Mouse (Mus musculus): Measurements from ENCODE around the gene Atp2c2. TPM values are rescaled to one million over a fixed set of nuclear protein-coding genes. Genes with fewer than 3 reads are reported as not detected.

The Atp2c2 gene
- polyA plus RNA-seq, 1 experiment from 2014 or later = 0.32 TPM

DNA sequence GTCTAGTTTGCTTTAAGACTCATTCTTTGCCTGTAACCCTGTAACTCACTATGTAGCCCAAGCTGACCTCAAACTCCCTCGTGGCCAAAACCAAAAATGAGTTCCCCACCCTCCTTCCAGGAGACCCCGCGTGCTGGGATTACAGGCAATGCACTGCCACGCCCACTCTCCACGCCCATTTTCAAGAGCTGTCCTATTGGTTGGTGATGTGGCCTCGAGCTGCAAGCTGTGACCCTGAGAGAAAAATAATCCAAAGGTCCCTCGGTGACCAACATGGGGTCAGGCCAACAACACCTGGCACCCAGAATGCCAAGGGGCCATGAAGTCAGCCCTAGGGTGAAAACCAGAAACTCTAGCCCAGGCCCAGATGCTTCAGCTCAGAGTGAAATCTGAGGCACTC is 94.9 kb downstream of the Atp2c2 start:
- no peaks in the 10 kb centered on the region for H3K27me3 ChIP-seq
- no peaks in the 10 kb centered on the region for H3K9me3 ChIP-seq
- no peaks in the 10 kb centered on the region for H3K36me3 ChIP-seq
- no peak overlapping the region for H3K4me2 ChIP-seq
- ATAC-seq (ENCODE audit: low FRiP score, low read depth) = no peak
- H3K4me3 ChIP-seq = no peak overlapping the region
- H3K4me1 ChIP-seq (replicated peaks) = peaks cover 28% of the 10 kb centered on the region
- 47% methylated on average over 7 of the region's 7 CpGs for WGBS
- no peak overlapping the region for H3K27ac ChIP-seq (replicated peaks)
- no peak overlapping the region for H3K9ac ChIP-seq

DNA sequence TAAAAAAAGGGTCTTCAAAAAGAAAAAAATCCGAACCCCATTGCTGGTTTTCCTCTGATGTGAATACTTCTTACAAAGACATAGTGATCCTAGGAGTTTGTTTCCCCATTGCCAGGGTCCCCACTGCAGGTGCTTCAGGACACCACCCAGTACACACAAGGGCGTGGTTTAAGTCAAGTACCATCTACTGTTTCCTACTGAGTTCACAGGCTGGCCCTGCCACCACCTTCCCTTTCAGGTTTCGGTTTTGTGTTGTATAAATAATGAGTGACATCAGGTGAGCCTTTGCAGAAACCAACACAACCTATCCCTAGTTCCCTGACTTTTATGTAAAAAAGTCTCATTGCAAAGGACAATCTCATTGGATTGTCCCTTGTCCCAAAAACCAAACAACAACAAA is 95.8 kb downstream of the Atp2c2 start:
- H3K36me3 ChIP-seq = no peaks in the 10 kb centered on the region
- peaks cover 25% of the 10 kb centered on the region for H3K4me1 ChIP-seq (replicated peaks)
- H3K27me3 ChIP-seq = no peaks in the 10 kb centered on the region
- H3K9ac ChIP-seq = no peak overlapping the region
- no peak overlapping the region for H3K4me2 ChIP-seq
- no peak overlapping the region for H3K27ac ChIP-seq (replicated peaks)
- no peak for ATAC-seq (ENCODE audit: low FRiP score, low read depth)
- H3K4me3 ChIP-seq = no peak overlapping the region
- no peaks in the 10 kb centered on the region for H3K9me3 ChIP-seq
- WGBS = 91% methylated on average over 3 of the region's 3 CpGs

DNA sequence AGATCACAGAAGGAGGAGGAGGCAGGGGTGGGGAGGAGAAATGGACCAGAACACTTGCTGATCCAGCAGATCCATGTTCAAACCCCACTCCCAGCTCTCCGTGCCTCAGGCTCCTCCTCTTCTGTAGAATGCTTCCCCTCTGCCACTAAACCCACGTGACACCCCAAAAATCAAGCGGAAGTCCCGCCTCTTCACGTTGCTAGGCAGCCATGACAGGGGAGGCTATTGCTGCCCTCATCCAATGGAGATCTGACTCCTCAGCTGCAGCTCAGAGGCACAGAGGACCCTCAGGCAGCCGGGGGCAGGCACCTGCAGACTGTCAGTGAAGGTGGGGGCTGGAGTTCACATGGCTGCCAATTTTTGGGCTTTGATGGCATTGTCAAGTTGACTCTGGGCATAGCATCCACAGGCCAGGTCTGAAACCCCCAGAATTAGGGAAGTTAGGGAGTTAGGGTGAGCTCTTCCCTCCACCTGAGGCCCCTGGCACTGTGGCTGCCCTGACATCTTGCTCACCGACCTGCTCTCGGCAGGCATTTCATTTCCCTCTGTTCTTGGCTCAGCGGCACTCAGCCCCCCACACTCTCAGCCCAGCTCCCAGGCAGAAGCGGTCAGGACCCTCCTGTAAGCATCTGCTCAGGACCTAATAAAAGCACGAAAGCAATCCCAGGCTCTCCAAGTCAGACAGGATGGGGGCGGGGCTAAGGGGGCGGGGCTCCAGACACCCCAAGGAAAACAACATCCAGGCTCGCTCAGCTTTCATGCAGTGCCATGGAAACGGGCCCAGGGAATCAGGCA is 98.6 kb downstream of the Atp2c2 start:
- H3K36me3 ChIP-seq = no peaks in the 10 kb centered on the region
- peak overlapping the region; percentile 78 for H3K27ac ChIP-seq (replicated peaks)
- peak; percentile 81 for ATAC-seq (ENCODE audit: low FRiP score, low read depth)
- no peaks in the 10 kb centered on the region for H3K9me3 ChIP-seq
- no peaks in the 10 kb centered on the region for H3K27me3 ChIP-seq
- H3K9ac ChIP-seq = 0 out of 2 replicates have a peak overlapping the region, but pooled peaks have one; percentile 10
- H3K4me2 ChIP-seq = peak overlapping the region; percentile 39
- peak overlapping the region; percentile 0; the same call in 1 of the 2 replicates for H3K4me3 ChIP-seq
- 4% methylated on average over 15 of the region's 15 CpGs for WGBS
- peaks cover 22% of the 10 kb centered on the region for H3K4me1 ChIP-seq (replicated peaks)

DNA sequence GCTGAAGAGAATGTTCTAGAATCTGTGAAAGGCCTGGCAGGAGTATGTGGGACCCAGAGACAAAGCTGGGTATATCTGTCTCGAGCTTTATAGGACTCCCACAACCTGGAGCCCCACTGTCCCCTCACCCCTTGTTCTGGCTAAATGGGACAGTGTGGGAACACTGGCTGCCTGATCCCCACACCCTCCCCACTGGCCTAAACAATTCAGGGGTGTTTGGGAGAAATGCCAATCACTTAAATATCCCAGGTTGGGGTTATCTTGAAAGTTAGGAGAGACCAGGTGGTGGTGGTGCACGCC is 99.1 kb downstream of the Atp2c2 start:
- Histone ChIP-seq H3K27ac (replicated peaks) (peak overlapping the region; percentile 78), H3K9ac (0 out of 2 replicates have a peak overlapping the region, but pooled peaks have one; percentile 26), H3K9me3 (no peaks in the 10 kb centered on the region), H3K36me3 (no peaks in the 10 kb centered on the region), H3K27me3 (no peaks in the 10 kb centered on the region), H3K4me2 (peak overlapping the region; percentile 39), H3K4me1 (replicated peaks) (peaks cover 22% of the 10 kb centered on the region), H3K4me3 (no peak overlapping the region)
- WGBS = 50% methylated on average over 2 of the region's 2 CpGs
- ATAC-seq (ENCODE audit: low FRiP score, low read depth) = no peak

DNA sequence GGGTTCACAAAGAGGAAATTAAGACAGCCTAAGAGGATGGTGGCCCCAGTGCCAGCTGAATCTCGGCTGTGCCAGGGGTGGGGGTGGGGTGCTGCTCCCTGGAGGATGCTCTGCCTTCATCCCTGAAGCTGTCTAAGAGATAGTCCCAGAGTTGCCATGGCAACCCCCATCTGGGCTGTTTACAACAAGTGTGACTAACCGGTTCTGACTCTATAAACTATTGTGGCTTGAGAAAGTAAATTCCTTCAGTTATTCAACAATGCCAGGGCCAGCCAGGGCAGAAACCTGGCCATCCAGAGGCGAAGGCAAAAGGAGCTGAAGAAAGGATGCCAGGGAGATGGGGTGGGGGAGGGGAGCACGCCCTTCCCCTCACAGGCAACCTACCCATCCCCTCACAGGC is 101.4 kb downstream of the Atp2c2 start:
- Histone ChIP-seq H3K27ac (replicated peaks) (peak overlapping the region; percentile 67; the same call in 1 of the 2 replicates), H3K27me3 (no peaks in the 10 kb centered on the region), H3K36me3 (no peaks in the 10 kb centered on the region), H3K4me2 (no peak overlapping the region), H3K4me1 (replicated peaks) (peaks cover 25% of the 10 kb centered on the region), H3K4me3 (no peak overlapping the region), H3K9me3 (no peaks in the 10 kb centered on the region), H3K9ac (no peak overlapping the region)
- ATAC-seq (ENCODE audit: low FRiP score, low read depth) = no peak
- WGBS = 4% methylated on average over 4 of the region's 4 CpGs

DNA sequence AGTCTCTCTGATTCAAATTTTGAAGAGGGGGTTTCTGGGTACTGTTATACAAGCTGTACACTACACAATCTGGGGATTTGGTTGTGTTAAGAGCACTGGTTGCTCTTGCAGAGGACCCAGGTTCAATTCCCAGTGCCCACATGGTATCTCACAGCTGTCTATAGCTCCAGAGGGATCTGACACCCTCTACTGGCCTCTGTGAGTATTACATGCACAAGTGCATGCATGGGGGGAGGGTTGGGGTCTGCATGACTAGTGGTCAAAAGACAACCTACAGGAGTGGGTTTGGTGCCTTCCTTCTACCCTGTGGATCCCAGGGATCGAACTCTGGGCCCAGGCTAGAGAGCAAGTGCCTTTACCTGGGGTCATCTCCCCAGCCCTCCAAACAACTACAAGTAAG is 102.8 kb downstream of the Atp2c2 start:
- H3K4me2 ChIP-seq = no peak overlapping the region
- no peaks in the 10 kb centered on the region for H3K36me3 ChIP-seq
- 92% methylated on average over 1 of the region's 1 CpGs for WGBS
- no peaks in the 10 kb centered on the region for H3K9me3 ChIP-seq
- ATAC-seq (ENCODE audit: low FRiP score, low read depth) = no peak
- no peak overlapping the region for H3K27ac ChIP-seq (replicated peaks)
- peaks cover 38% of the 10 kb centered on the region for H3K4me1 ChIP-seq (replicated peaks)
- H3K27me3 ChIP-seq = no peaks in the 10 kb centered on the region
- no peak overlapping the region for H3K9ac ChIP-seq
- no peak overlapping the region for H3K4me3 ChIP-seq

DNA sequence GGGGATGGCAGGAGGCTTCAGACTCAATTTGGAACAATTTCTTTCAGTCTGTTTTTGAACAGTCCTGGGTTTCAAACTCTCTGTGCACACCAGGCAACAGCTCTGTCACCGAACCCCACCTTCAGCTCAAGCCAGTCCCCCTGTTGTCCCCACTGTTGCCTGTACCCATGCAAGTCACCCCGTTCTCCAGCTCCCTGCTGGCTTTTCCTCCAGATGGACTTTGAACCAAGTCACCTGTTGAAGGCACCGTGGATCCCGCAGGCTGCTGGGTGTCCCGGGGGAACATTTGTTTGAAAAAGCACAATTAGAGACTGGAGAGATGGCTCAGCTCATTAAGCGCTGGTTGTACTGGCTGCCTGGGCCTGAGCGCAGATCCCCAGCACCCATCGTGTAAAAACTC is 105.5 kb downstream of the Atp2c2 start:
- 58% methylated on average over 8 of the region's 8 CpGs for WGBS
- Histone ChIP-seq H3K36me3 (peaks cover 4% of the 10 kb centered on the region; the same call in 1 of the 2 replicates), H3K4me1 (replicated peaks) (peaks cover 33% of the 10 kb centered on the region), H3K9me3 (no peaks in the 10 kb centered on the region), H3K4me2 (no peak overlapping the region), H3K9ac (no peak overlapping the region), H3K27me3 (no peaks in the 10 kb centered on the region), H3K27ac (replicated peaks) (0 out of 2 replicates have a peak overlapping the region, but pooled peaks have one; percentile 14), H3K4me3 (no peak overlapping the region)
- ATAC-seq (ENCODE audit: low FRiP score, low read depth) = no peak

DNA sequence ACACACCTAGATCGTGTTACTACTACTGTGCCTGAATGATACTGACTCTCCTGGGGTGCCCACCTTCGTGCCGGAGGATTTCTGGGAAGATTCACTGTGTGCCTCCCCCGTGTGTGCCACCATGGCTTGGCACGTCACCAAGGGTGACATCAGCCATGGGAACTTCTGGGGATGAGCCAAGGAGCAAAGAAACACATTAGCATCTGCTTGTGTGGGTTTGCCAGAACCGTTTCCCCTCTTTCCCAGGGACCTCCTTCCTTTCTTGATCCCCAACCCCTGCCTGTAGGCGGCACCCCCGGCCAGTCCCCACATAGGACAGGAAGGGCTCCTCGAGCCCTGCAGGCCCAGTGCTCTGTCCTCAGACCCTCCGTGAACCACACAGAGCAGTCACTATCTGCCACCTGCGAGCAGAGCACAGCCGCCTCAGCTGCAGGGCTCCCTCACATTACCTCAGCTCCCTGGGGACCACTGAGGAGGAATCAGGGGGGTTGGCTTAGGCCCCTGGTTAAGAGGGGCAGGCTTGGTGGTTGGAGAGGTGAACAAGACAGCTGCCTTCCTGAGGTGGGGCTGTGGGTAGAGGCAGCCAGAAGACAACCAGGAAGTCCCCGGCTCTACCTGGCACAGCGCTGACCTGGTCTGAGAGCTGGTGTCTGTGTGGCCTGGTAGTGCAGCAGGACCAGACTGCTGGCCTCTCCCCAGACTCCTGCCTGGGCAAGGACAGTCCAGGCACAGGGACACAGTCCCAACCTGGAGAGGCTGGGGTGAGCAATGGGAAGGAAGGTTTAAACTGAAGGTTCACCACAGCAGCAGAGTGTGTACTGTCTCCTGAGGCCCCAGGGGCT is 106.8 kb downstream of the Atp2c2 start:
- H3K36me3 ChIP-seq = peaks cover 4% of the 10 kb centered on the region; the same call in 1 of the 2 replicates
- no peak overlapping the region for H3K4me3 ChIP-seq
- WGBS = 67% methylated on average over 14 of the region's 14 CpGs
- peak; percentile 50 for ATAC-seq (ENCODE audit: low FRiP score, low read depth)
- no peak overlapping the region for H3K27ac ChIP-seq (replicated peaks)
- H3K4me1 ChIP-seq (replicated peaks) = peaks cover 36% of the 10 kb centered on the region
- no peaks in the 10 kb centered on the region for H3K27me3 ChIP-seq
- H3K9me3 ChIP-seq = no peaks in the 10 kb centered on the region
- no peak overlapping the region for H3K4me2 ChIP-seq
- no peak overlapping the region for H3K9ac ChIP-seq

Other genes with a start within 250 kb of the Atp2c2 start
- 0.13 and 0.22 TPM in 2 replicates for gene Slc38a8, start 198.3 kb upstream of the Atp2c2 start, polyA plus RNA-seq (2015; fragmentation: Nextera tagmentation; extraction: Ambion mirVana)
- 50.7 and 54.0 TPM in 2 replicates for gene Mbtps1, start 141.3 kb upstream of the Atp2c2 start, polyA plus RNA-seq (2015; fragmentation: Nextera tagmentation; extraction: Ambion mirVana)
- gene Hsdl1, start 124.8 kb upstream of the Atp2c2 start, polyA plus RNA-seq (2015; fragmentation: Nextera tagmentation; extraction: Ambion mirVana) = 153 and 162 TPM in 2 replicates
- gene Dnaaf1, start 124.8 kb upstream of the Atp2c2 start, polyA plus RNA-seq (2015; fragmentation: Nextera tagmentation; extraction: Ambion mirVana) = 0.35 and 0.74 TPM in 2 replicates
- 14.1 and 14.7 TPM in 2 replicates for gene Taf1c, start 94.8 kb upstream of the Atp2c2 start, polyA plus RNA-seq (2015; fragmentation: Nextera tagmentation; extraction: Ambion mirVana)
- 0.10 and 0.34 TPM in 2 replicates for gene Adad2, start 87.3 kb upstream of the Atp2c2 start, polyA plus RNA-seq (2015; fragmentation: Nextera tagmentation; extraction: Ambion mirVana)
- gene Kcng4, start 64.3 kb upstream of the Atp2c2 start, polyA plus RNA-seq (2015; fragmentation: Nextera tagmentation; extraction: Ambion mirVana) = 0.10 and 0.13 TPM in 2 replicates
- 6.1 and 6.6 TPM in 2 replicates for gene Wfdc1, start 33.6 kb upstream of the Atp2c2 start, polyA plus RNA-seq (2015; fragmentation: Nextera tagmentation; extraction: Ambion mirVana)
- gene Tldc1, start 78.4 kb downstream of the Atp2c2 start, polyA plus RNA-seq (2015; fragmentation: Nextera tagmentation; extraction: Ambion mirVana) = 10.1 and 13.2 TPM in 2 replicates
- gene Cotl1, start 140.5 kb downstream of the Atp2c2 start, polyA plus RNA-seq (2015; fragmentation: Nextera tagmentation; extraction: Ambion mirVana) = 147 and 151 TPM in 2 replicates
- gene Klhl36, start 162.3 kb downstream of the Atp2c2 start, polyA plus RNA-seq (2015; fragmentation: Nextera tagmentation; extraction: Ambion mirVana) = 17.3 TPM in 2 replicates
- gene Usp10, start 210.4 kb downstream of the Atp2c2 start, polyA plus RNA-seq (2015; fragmentation: Nextera tagmentation; extraction: Ambion mirVana) = 126 and 135 TPM in 2 replicates
- gene Gm20388, start 210.8 kb downstream of the Atp2c2 start, polyA plus RNA-seq (2015; fragmentation: Nextera tagmentation; extraction: Ambion mirVana) = 5.0 and 5.4 TPM in 2 replicates